Mouse (Mus musculus) midbrain, embryonic 14.5 days (tissue): ENCODE results near the gene Zc3hc1. TPM values are rescaled to one million over a fixed set of nuclear protein-coding genes. Genes with fewer than 3 reads are reported as not detected.

ENCODE experiments used
- ATAC-seq: fragments of 200-750 bp; cut with Nextera tagmentation; 2 replicates; pipeline ENCODE4 v1.8.0; 2017; ENCODE audit warnings: moderate number of reproducible peaks, moderate library complexity; ENCODE audit not compliant: low FRiP score, low TSS enrichment
- DNase-seq: peaks from one replicate; pipeline ENCODE4 v3.0.0-alpha.2; 2015
- H3K27ac ChIP-seq: fragments of 300-500 bp; sonication (generic); replicated peaks from 2 replicates; pipeline ENCODE4 v1.5.1; 2014; ENCODE audit warnings: mild to moderate bottlenecking, low read depth, low read length, moderate library complexity
- H3K27me3 ChIP-seq: fragments of 300-500 bp; sonication (generic); 2 replicates; pipeline ENCODE4 v1.6.1; 2014; ENCODE audit warnings: low read length, control low read depth, mixed read lengths; ENCODE audit not compliant: control insufficient read depth, insufficient read depth
- H3K36me3 ChIP-seq: fragments of 300-500 bp; sonication (generic); 2 replicates; pipeline ENCODE4 v1.6.1; 2014; ENCODE audit warnings: low read length, control low read depth; ENCODE audit not compliant: control insufficient read depth, insufficient read depth
- H3K4me1 ChIP-seq: fragments of 300-500 bp; sonication (generic); 2 replicates; pipeline ENCODE4 v1.6.1; 2014; ENCODE audit warnings: mild to moderate bottlenecking, antibody characterized with exemption, low read length, control low read depth; ENCODE audit not compliant: control insufficient read depth, insufficient read depth
- H3K4me2 ChIP-seq: fragments of 300-500 bp; sonication (generic); 2 replicates; pipeline ENCODE4 v1.6.1; 2014; ENCODE audit warnings: mild to moderate bottlenecking, low read length, moderate library complexity
- H3K4me3 ChIP-seq: fragments of 300-500 bp; sonication (generic); replicated peaks from 2 replicates; pipeline ENCODE4 v1.5.1; 2014; ENCODE audit warnings: low read depth, low read length
- H3K9ac ChIP-seq: fragments of 300-500 bp; sonication (generic); replicated peaks from 2 replicates; pipeline ENCODE4 v1.6.1; 2014; ENCODE audit warnings: mild to moderate bottlenecking, low read length, moderate library complexity
- H3K9me3 ChIP-seq: fragments of 300-500 bp; sonication (generic); 2 replicates; pipeline ENCODE4 v1.6.1; 2016; ENCODE audit warnings: low read length, control low read depth, mixed read lengths; ENCODE audit not compliant: control insufficient read depth
- WGBS: fragments of 180-500 bp; shearing (Covaris S2); extraction: QIAGEN DNeasy Blood & Tissue Kit; methylation state at CpG from one replicate; pipeline ENCODE4 v1.1.7; 2014; 5-methylcytosine and 5-hydroxymethylcytosine counted together
- polyA plus RNA-seq: library from polyadenylated mRNA; unstranded; fragments of >200 nt; fragmentation: Nextera tagmentation; extraction: Ambion mirVana; gene quantifications from 2 replicates; pipeline ENCODE4 v1.2.1, GENCODE M21; 2014

Zc3hc1 gene
- polyA plus RNA-seq, 1 experiment from 2014 or later: 71.6 TPM

DNA sequence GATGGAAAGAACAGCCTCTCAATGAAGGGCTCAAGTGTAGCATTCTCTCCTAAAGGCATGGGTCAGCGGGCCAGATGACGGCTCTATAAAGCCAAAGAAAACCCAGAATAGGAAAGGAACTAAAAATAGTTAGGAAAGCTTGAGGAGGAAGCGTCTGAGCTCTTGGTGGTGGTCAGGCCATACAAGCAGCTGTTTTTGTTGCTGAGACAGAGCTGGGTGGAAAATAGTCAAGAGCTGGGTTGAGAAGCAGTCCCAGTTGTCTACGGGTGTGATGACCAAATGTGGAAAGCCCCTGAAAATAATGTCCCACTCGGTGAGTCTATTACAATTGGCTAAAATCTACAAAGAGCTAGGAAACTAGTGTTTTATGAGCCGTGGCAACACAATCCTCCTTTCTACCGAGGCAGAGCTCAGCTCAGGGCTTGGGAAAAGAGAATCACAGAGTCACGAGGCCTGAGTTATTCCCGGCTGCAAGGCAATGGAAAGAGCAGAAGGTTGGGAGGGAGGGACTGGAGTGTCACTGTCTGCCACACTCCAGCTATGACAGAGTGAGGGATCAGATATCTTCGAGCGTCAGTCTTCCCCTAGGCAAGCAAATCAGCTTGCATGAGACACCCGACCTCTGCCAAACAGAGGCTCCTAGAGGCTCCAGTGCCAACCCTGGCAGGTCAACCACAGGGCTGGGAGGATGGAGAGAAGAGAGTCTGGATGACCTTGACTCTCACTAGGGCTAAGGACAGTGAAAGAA is 30.9 kb downstream of the Zc3hc1 start:
- Histone ChIP-seq H3K27me3 (no peaks in the 10 kb centered on the region), H3K27ac (no peak overlapping the region), H3K4me1 (no peaks in the 10 kb centered on the region), H3K9me3 (no peaks in the 10 kb centered on the region), H3K4me2 (no peak overlapping the region), H3K4me3 (no peak overlapping the region), H3K9ac (no peak overlapping the region), H3K36me3 (peaks cover 13% of the 10 kb centered on the region)
- DNase-seq (no peak), ATAC-seq (no peak)
- 73% methylated on average over 12 of the region's 12 CpGs for WGBS

DNA sequence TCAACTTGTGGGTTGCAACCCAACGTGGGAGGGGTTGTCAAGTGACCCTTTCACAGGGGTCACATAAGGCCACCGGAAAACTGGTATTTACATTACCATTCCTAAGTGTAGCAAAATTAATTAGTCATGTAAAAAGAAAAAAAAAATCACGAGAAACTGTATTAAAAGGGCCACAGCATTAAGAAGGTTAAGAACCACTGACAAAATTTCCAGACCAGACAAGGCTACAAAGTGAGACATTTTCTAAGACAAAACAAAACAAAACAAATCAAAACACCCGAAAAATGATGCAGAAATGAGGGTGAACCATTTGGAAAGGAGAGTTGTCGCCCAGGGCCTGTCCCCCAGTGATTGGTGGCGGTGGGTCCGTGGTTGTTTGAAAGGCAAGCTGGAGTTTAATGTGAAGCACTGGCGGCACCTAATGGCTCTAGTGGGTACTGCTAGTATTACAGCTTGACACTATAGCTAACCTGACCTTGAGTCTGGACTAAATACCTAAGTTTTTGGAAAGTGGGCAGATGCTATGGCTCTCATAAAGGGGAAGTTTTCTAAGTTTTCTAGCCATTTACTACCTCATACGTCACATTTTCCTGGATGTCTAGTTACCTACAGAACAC is 33.2 kb downstream of the Zc3hc1 start:
- WGBS: 20% methylated on average over 9 of the region's 9 CpGs
- peak; percentile 92 for DNase-seq
- ATAC-seq: peak; percentile 77; the same call in 1 of the 2 replicates
- H3K4me2 ChIP-seq: no peak overlapping the region
- no peak overlapping the region for H3K27ac ChIP-seq
- no peaks in the 10 kb centered on the region for H3K27me3 ChIP-seq
- H3K9ac ChIP-seq: no peak overlapping the region
- no peaks in the 10 kb centered on the region for H3K9me3 ChIP-seq
- no peaks in the 10 kb centered on the region for H3K4me1 ChIP-seq
- H3K4me3 ChIP-seq: no peak overlapping the region
- 0 out of 2 replicates have a peak, but pooled peaks cover under 1% of the 10 kb centered on the region for H3K36me3 ChIP-seq

DNA sequence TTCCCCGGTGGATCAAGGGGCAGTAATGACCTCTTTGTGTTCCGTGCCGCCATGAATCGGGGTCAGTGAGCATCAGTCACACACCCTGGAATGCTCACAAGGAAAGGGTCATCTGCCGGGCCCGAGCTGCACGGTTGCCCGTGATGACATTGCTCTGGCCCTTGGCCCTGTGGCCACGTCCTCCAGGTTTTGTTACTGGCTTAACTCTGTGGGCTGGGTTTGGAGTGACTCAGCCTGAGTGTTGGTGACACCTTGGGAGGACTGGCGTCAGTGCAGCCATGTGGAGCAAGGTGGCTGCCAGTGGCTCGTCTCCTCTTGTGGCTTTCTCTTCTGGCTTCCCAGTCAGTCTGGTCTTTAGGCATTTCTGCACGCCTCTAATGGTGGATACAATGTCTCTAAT is 34.1 kb downstream of the Zc3hc1 start:
- H3K4me3 ChIP-seq: no peak overlapping the region
- WGBS: 90% methylated on average over 12 of the region's 12 CpGs
- H3K4me2 ChIP-seq: no peak overlapping the region
- no peaks in the 10 kb centered on the region for H3K9me3 ChIP-seq
- no peak overlapping the region for H3K27ac ChIP-seq
- DNase-seq: no peak
- H3K36me3 ChIP-seq: no peaks in the 10 kb centered on the region
- no peaks in the 10 kb centered on the region for H3K27me3 ChIP-seq
- ATAC-seq: no peak
- H3K4me1 ChIP-seq: no peaks in the 10 kb centered on the region
- H3K9ac ChIP-seq: no peak overlapping the region

DNA sequence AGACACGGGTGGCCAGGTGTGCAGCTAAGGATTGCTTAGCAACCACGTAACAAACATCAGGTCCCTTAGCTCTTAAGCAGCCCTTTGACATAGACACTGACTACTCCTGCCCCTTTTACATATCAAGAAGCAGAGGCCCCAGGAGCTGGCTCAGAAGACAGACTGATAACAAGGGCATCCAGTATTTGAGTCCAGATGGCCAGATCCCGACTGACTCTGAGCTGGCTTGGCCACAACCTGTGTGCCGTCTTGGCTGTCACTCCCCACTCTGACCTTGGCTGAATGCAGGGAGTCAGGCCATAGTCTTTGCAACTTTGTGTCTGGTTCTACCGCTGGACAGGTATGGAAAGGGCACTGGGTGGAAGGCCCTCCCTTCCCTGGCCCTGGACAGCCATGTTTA is 34.7 kb downstream of the Zc3hc1 start:
- Histone ChIP-seq H3K4me3 (no peak overlapping the region), H3K9ac (no peak overlapping the region), H3K4me1 (no peaks in the 10 kb centered on the region), H3K27me3 (no peaks in the 10 kb centered on the region), H3K36me3 (no peaks in the 10 kb centered on the region), H3K27ac (no peak overlapping the region), H3K9me3 (no peaks in the 10 kb centered on the region), H3K4me2 (no peak overlapping the region)
- DNase-seq (no peak), ATAC-seq (no peak)
- 87% methylated on average over 5 of the region's 5 CpGs for WGBS

DNA sequence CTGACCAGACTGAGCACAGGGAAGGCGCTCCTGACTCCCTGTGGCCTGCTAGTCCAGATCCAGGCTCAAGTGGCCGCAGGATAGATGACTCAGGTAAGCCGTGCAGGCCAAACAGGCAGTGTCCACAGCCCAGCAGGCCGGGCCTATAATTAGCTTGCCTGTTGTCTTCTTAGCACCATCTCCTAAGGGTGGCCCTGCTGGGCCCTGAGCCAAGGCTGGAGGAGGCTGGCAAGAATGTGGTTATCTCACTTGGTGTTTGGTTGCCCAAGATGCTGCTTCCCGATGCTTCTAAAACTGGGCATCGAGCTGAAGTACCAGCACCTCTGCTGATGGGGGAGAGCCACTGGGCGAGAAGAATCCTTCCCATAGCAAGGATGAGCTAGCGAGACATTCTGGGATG is 35.1 kb downstream of the Zc3hc1 start:
- DNase-seq: no peak
- H3K9ac ChIP-seq: no peak overlapping the region
- no peaks in the 10 kb centered on the region for H3K36me3 ChIP-seq
- H3K9me3 ChIP-seq: no peaks in the 10 kb centered on the region
- H3K27me3 ChIP-seq: no peaks in the 10 kb centered on the region
- H3K4me2 ChIP-seq: no peak overlapping the region
- H3K27ac ChIP-seq: no peak overlapping the region
- ATAC-seq: no peak
- 84% methylated on average over 8 of the region's 8 CpGs for WGBS
- no peak overlapping the region for H3K4me3 ChIP-seq
- no peaks in the 10 kb centered on the region for H3K4me1 ChIP-seq

DNA sequence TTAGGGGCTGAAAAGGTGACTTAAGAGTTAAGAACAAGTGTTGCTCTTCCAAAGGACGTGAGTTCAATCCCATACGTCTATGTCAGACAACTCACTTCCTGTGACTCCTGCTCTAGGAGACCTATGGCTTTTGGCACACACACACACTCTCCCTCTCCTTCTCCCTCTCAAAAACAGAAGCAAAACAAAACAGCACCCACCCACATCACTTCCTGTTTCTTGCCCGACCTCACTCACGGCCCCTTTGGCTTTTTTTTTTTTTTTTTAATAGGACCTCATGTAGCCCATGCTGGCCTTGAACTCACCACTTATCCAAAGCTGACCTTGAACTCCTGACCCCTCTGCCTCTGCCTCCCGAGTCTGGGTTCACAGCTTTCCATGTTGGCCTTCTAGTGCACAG is 36.1 kb downstream of the Zc3hc1 start:
- Histone ChIP-seq H3K27ac (no peak overlapping the region), H3K36me3 (no peaks in the 10 kb centered on the region), H3K27me3 (no peaks in the 10 kb centered on the region), H3K4me1 (no peaks in the 10 kb centered on the region), H3K4me2 (no peak overlapping the region), H3K4me3 (no peak overlapping the region), H3K9ac (no peak overlapping the region), H3K9me3 (no peaks in the 10 kb centered on the region)
- DNase-seq (no peak), ATAC-seq (no peak)
- WGBS: 70% methylated on average over 5 of the region's 5 CpGs

DNA sequence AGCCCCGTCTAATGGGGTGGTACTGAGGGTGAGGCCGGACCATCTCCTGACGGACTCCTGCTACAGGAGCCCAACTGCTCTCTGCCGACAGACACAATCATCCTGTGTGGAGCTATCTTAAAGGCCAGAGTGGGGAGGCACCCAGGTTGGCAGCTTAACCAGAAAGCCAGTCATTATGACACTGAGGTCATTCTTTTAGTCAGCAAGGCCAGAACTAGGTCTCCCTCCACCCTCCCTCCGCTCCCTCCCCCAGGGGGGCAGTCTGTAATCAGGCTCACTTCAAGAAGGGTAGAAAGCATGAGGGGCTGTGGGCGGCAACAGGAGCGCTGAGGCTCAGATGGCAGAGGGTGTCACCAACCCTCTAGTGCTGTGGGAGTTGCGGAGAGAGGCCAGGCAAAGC is 37.2 kb downstream of the Zc3hc1 start:
- no peak for ATAC-seq
- 77% methylated on average over 8 of the region's 8 CpGs for WGBS
- H3K27me3 ChIP-seq: no peaks in the 10 kb centered on the region
- no peak overlapping the region for H3K9ac ChIP-seq
- no peaks in the 10 kb centered on the region for H3K9me3 ChIP-seq
- no peak for DNase-seq
- H3K36me3 ChIP-seq: no peaks in the 10 kb centered on the region
- H3K4me2 ChIP-seq: no peak overlapping the region
- H3K4me1 ChIP-seq: no peaks in the 10 kb centered on the region
- H3K27ac ChIP-seq: no peak overlapping the region
- no peak overlapping the region for H3K4me3 ChIP-seq

DNA sequence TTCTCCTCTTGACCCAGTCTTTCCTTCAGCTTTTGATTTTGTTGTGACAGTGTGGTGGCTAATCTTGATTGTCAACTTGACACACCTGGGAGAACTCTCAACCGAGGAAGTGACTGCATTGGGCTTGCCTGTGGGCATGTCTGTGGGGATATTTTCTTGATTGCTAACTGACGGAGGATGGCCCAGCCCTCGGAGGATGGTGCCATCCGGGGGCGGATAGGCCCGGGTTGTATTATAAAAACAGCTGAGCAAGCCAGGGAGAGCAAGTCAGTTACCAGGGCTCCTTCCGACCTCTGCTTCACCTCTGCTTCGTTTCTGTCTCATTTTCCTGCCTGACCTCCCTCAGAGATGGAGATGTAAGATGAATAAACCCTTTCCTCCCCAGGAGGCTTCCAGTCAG is 38.1 kb downstream of the Zc3hc1 start:
- WGBS: 57% methylated on average over 8 of the region's 8 CpGs
- no peaks in the 10 kb centered on the region for H3K9me3 ChIP-seq
- ATAC-seq: no peak

DNA sequence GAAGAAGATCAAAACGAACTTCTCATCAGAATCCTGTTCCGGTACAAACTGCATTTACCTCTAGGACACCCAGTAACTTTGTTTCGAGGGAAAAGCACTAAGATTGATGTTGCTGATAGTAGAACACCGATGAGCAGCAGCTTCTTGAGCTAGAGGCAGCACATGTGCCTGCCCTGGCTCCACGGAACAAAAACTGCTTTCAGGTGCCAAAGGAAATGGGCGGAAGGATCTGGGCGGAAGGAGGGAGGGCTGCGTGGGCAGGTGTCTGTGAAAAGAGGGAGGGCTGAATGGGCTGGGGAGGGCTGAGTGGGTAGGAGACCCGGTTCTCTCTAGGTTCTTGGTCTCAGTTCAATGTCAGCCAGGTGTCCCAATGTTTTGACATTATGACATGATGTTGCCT is 39.5 kb downstream of the Zc3hc1 start:
- H3K27ac ChIP-seq: no peak overlapping the region
- DNase-seq (no peak), ATAC-seq (no peak)
- no peak overlapping the region for H3K4me2 ChIP-seq
- no peaks in the 10 kb centered on the region for H3K36me3 ChIP-seq
- no peaks in the 10 kb centered on the region for H3K4me1 ChIP-seq
- WGBS: 88% methylated on average over 9 of the region's 9 CpGs
- H3K9ac ChIP-seq: no peak overlapping the region
- H3K4me3 ChIP-seq: no peak overlapping the region
- no peaks in the 10 kb centered on the region for H3K9me3 ChIP-seq
- H3K27me3 ChIP-seq: no peaks in the 10 kb centered on the region

More for the DNA sequence above, 38.1 kb downstream of the Zc3hc1 start:
- no peak for DNase-seq
- Histone ChIP-seq H3K27me3 (no peaks in the 10 kb centered on the region), H3K9ac (no peak overlapping the region), H3K4me2 (no peak overlapping the region), H3K36me3 (no peaks in the 10 kb centered on the region), H3K4me3 (no peak overlapping the region), H3K4me1 (no peaks in the 10 kb centered on the region), H3K27ac (no peak overlapping the region)
